Comparison of ENCODE assay signal across 8 mouse cellular contexts in the genomic region with DNA sequence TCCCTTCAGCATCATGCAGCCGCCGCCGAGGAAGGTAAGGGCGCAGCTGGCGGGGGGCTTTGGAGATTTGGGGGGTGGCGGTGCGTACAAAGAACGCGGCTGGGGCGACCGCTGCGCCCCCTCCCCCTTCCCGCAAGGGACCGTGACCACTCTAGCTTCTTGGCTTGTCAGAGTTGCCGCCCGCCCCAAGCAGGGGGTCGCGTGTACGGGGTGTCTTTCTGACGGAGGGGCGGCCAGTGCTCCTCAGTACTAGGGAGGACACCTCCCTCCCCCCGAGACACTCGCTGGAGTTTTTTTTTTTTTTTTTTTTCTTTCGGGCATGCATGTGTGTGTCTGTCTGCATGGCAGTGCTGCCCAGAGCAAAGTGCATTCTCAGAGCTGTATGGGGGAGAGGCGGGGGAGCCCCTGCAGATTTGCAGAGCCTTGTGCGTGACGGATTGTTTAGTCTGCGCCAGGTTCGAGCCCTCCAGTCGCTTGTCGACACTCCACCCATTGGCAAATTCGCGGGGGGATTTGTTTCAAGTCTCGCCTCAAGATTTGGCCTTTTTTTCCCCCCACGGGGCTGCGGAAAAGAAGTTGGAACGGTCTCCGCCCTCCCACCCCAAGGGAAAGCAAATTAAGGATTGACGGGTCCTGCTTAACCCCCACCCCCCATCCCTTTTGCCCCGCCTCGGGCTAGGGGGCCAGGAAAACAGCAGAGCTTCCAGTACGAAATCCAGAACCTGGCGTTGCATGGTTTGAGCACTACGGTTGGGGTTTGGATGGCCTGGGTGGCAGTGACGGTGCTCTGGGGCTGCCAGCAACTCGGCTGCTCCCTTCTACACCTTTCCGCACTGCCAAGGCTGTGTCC. TPM values are rescaled to one million over a fixed set of nuclear protein-coding genes. Genes with fewer than 3 reads are reported as not detected.
DNase-seq lines count a peak whose midpoint lies in the region; ATAC-seq and TF ChIP-seq lines count a peak whose summit lies in the region.

No protein-coding gene starts in this region.

- H3K79me2 ChIP-seq in MEL (ENCODE audit: control insufficient read depth, insufficient read depth, low read length, poor library complexity), result peaks cover 6% of the 10 kb centered on the region

- no peak for TF ChIP-seq EP300 in MEL (IDR thresholded peaks at IDR 0.05; ENCODE audit: low read depth in 1 of 2, low read length in 2 of 2)

- TF ChIP-seq RAD21 in MEL (IDR thresholded peaks at IDR 0.05; ENCODE audit: low read depth, low read length), result no peak

- H3K27me3 ChIP-seq in MEL (ENCODE audit: control insufficient read depth in 1 of 2, insufficient read depth in 2 of 2, low read length in 2 of 2), result no peaks in the 10 kb centered on the region
- H3K27me3 ChIP-seq in heart, embryonic 16.5 days (ENCODE audit: control insufficient read depth, insufficient read depth, low read length), result no peaks in the 10 kb centered on the region

- peak overlapping the region; percentile 80 for H3K9ac ChIP-seq in MEL (ENCODE audit: control insufficient read depth, low read depth, low read length, poor library complexity, severe bottlenecking)
- H3K9ac ChIP-seq in heart, embryonic 16.5 days (ENCODE audit: low read length), result peak overlapping the region; percentile 95

- peak; percentile 2; the same call in 1 of the 2 replicates for ATAC-seq in heart, embryonic 16.5 days (replicated peaks; ENCODE audit: extremely low read depth, insufficient read depth, low FRiP score)

- H3K27ac ChIP-seq in MEL (ENCODE audit: control insufficient read depth, low read depth, low read length), result peak overlapping the region; percentile 67
- H3K27ac ChIP-seq in heart, embryonic 16.5 days (ENCODE audit: low read length), result peak overlapping the region; percentile 98

- peak; percentile 47 for DNase-seq in adrenal gland, postnatal 14 days
- no peak for DNase-seq in adrenal gland, adult 18-20 months (ENCODE audit: low spot score in 2 of 2)
- DNase-seq in MEL (ENCODE audit: low read depth, low spot score), result peak; percentile 55
- DNase-seq in embryo, embryonic 11 days, result peak; percentile 61
- peak; percentile 64 to 78 for DNase-seq in kidney, postnatal 4 days
- DNase-seq in lung, postnatal 14 days, result peak; percentile 31
- peak; percentile 61 to 64 for DNase-seq in spleen, postnatal 36 days (ENCODE audit: low spot score in 2 of 2)

- WGBS in heart, embryonic 16.5 days, result under 1% methylated on average over 47 of the region's 47 CpGs

- H3K4me1 ChIP-seq in MEL (ENCODE audit: control insufficient read depth in 1 of 2, insufficient read depth in 2 of 2, low read length in 2 of 2), result peaks cover 2 to 15% of the 10 kb centered on the region in 2 experiments
- peaks cover 15% of the 10 kb centered on the region for H3K4me1 ChIP-seq in heart, embryonic 16.5 days (ENCODE audit: control insufficient read depth, insufficient read depth, low read length)

- peak overlapping the region; percentile 75 to 96 for H3K4me3 ChIP-seq in MEL (ENCODE audit: control insufficient read depth in 1 of 2, insufficient read depth in 1 of 2, low read depth in 2 of 2, low read length in 2 of 2)
- H3K4me3 ChIP-seq in heart, embryonic 16.5 days (ENCODE audit: low read length), result peak overlapping the region; percentile 86

- H3K36me3 ChIP-seq in MEL (ENCODE audit: control insufficient read depth in 1 of 2, insufficient read depth in 2 of 2, low read length in 2 of 2), result peaks cover 0 to 19% of the 10 kb centered on the region in 2 experiments; a peak in 3 of 4 replicates
- H3K36me3 ChIP-seq in heart, embryonic 16.5 days (ENCODE audit: control insufficient read depth, insufficient read depth), result peaks cover 17% of the 10 kb centered on the region

- peak overlapping the region; percentile 64 for H3K4me2 ChIP-seq in heart, embryonic 16.5 days (ENCODE audit: low read depth, low read length)

- H3K9me3 ChIP-seq in MEL (replicated peaks; ENCODE audit: insufficient read depth, low read length), result no peaks in the 10 kb centered on the region
- 0 out of 2 replicates have a peak, but pooled peaks cover 2% of the 10 kb centered on the region for H3K9me3 ChIP-seq in heart, embryonic 16.5 days (replicated peaks; ENCODE audit: control insufficient read depth, low read length)

- 0 out of 4 replicates have a peak, but pooled peaks of 1 of the 2 experiments have one; percentile 22 for TF ChIP-seq POLR2A in MEL (IDR thresholded peaks at IDR 0.05; ENCODE audit: control insufficient read depth in 1 of 2, insufficient read depth in 1 of 2, low read depth in 1 of 2, low read length in 2 of 2, poor library complexity in 1 of 2)

- no peak for TF ChIP-seq CTCF in MEL (IDR thresholded peaks at IDR 0.05 in 2 of 3, conservative IDR thresholded peaks at IDR 0.05 in 1 of 3; ENCODE audit: control insufficient read depth in 1 of 3, insufficient read depth in 1 of 3, low read depth in 2 of 3, low read length in 3 of 3, poor library complexity in 1 of 3, severe bottlenecking in 1 of 3)

TF ChIP-seq in MEL, 35 proteins besides CTCF, POLR2A, EP300 and RAD21:
- TF ChIP-seq CHD1 (IDR thresholded peaks at IDR 0.05; ENCODE audit: low read depth, low read length), result no peak
- peak; percentile 62 for TF ChIP-seq SIN3A (IDR thresholded peaks at IDR 0.05; ENCODE audit: low read length)
- peak; percentile 55 for TF ChIP-seq MXI1 (IDR thresholded peaks at IDR 0.05; ENCODE audit: low read depth, low read length)
- TF ChIP-seq NRF1 (IDR thresholded peaks at IDR 0.05; ENCODE audit: insufficient read depth, low read depth, low read length, poor library complexity, severe bottlenecking), result no peak
- no peak for TF ChIP-seq TBP (IDR thresholded peaks at IDR 0.05; ENCODE audit: low read depth, low read length)
- TF ChIP-seq ZNF384 (IDR thresholded peaks at IDR 0.05; ENCODE audit: low read depth, low read length), result peak; percentile 82
TF ChIP-seq in MEL: peak in this region for 3.

RNA-seq across cellular contexts. Expression of a gene that starts 16.6 kb away (rescaled TPM):
- total RNA-seq in adrenal gland, postnatal 14 days (2021), result 21.6 and 31.8 TPM in 2 replicates
- 10 to 100 TPM; 15.9 to 18.8 TPM for total RNA-seq in adrenal gland, adult 18-20 months (2021)
- 3.8 and 3.9 TPM in 2 replicates for total RNA-seq in MEL (2012; rRNA removed)
- polyA plus RNA-seq in MEL (2012; ENCODE audit: insufficient read depth in 1 of 2, insufficient read length in 2 of 2, low read depth in 1 of 2, low replicate concordance in 2 of 2, missing spikeins in 1 of 2), result 1 to 10 TPM in 1 of 2 experiments, not detected in 1; 6.3 TPM
- 15.1 and 16.4 TPM in 2 replicates for polyA plus RNA-seq in heart, embryonic 16.5 days (2015; fragmentation: Nextera tagmentation; extraction: Ambion mirVana)

Comparison
In these comparisons a context has a peak if more than half of its experiments do, and no peak if none do; other contexts are left out.
1. DNase-seq: peak in adrenal gland, postnatal 14 days (single experiment), MEL (single experiment), embryo, embryonic 11 days (single experiment), kidney, postnatal 4 days (2 of 2), lung, postnatal 14 days (single experiment) and spleen, postnatal 36 days (2 of 2); none in adrenal gland, adult 18-20 months (0 of 2).